Mouse (Mus musculus) left cerebral cortex, adult 2 months (tissue): ENCODE results near the gene Crispld2. TPM values are rescaled to one million over a fixed set of nuclear protein-coding genes. Genes with fewer than 3 reads are reported as not detected.

Source experiments
- DNase-seq, 2 experiments: peaks; one replicate each; pipeline ENCODE4 v3.0.0; 2021 to 2022; ENCODE audit warnings: low spot score in 2 of 2, mixed read lengths in 1 of 2; ENCODE audit errors: extremely low spot score in 1 of 2
- H3K27ac ChIP-seq: fragments of 200-600 bp; 2 replicates; pipeline ENCODE4 v1.8.1; 2022
- H3K4me3 ChIP-seq: fragments of 200-600 bp; 2 replicates; pipeline ENCODE4 v1.8.1; 2022
- CTCF ChIP-seq: fragments of 200-600 bp; IDR thresholded peaks from 2 replicates; pipeline ENCODE4 v1.8.1; 2022; ENCODE audit warnings: antibody characterized with exemption, mild to moderate bottlenecking, moderate library complexity
- intact Hi-C: fragments of 180-260 bp; cut with DNase I; formaldehyde crosslinking; loops from one replicate; pipeline ENCODE4 v1.15.1; 2025
- long read RNA-seq, 2 experiments: library from polyadenylated mRNA; stranded (forward); transcript quantifications; one replicate each; pipeline ENCODE4 v2.0.0; 2021; ENCODE audit warnings: borderline mapping rate in 2 of 2
- total RNA-seq, 2 experiments: library from RNA; stranded (reverse); gene quantifications; 2 replicates each; pipeline ENCODE4 v1.2.3; 2021

Gene Crispld2
- 1 to 10 TPM; 2.3 to 3.4 TPM for total RNA-seq
- long read RNA-seq, experiment 1, full-length matches to known transcripts = 3 of 4 reads
- long read RNA-seq, experiment 1, partial matches to known transcripts = 1 of 4 reads
- long read RNA-seq, experiment 1, other reads (novel, unspliced or antisense) = 0 of 4 reads
- long read RNA-seq, experiment 2, full-length matches to known transcripts = 3 of 3 reads
- long read RNA-seq, experiment 2, partial matches to known transcripts = 0 of 3 reads
- long read RNA-seq, experiment 2, other reads (novel, unspliced or antisense) = 0 of 3 reads

DNA sequence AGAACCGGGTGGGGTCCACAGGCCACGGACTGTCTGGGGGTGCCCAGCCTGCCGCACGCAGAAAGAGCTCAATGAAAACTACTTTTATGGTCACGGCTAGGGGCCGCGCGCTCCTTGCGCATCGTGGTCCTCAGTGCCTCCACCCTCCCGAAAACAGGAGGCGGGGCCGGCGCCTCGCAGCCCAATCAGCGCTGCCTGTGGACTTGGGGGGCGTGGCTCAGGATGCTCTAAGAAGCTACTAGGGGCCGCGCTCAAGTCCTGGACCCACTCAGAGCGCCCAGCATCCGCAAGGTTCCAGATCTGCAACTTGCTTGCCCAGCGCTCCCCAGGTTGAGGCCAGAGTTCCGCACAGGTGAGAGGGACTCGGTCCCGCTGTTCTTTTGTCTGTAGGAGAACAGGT is at the start of gene Crispld2:
Crispld2 (plus strand) TSS at position 190 of the 400 bp plus-strand sequence.
- no peak; the same call in none of the 2 replicates for TF ChIP-seq CTCF
- intact Hi-C loops = loop anchor here (2.0 kb wide), 1 partner anchor 79 kb away; no protein-coding TSS in a partner anchor
- Histone ChIP-seq H3K4me3 (peak within 1 kb of the TSS; percentile 31), H3K27ac (no peak within 1 kb of the TSS)
- peak; percentile 51 to 66 for DNase-seq

DNA sequence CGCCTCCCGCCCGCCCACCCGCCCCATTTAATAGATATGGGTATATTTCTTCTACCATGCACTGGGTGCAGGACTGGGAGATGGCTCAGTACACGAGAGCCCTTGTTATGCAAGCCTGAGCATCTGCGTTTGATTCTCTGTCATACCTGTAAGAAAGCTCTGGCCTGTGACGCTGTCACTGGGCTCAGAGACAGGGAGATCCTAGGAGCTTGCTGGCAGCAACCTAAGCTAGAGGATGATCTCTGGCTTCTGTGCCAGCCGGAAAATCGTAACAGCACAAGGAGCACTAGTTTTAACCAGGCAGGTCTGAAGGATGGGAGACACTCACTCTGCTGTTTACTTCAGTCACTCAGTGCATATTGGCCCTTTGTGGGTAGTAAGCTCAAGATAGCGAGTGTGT is 48.6 kb upstream of the Crispld2 start:
- intact Hi-C loops = loop anchor here (1.0 kb wide), 2 partner anchors 128 to 135 kb away; no protein-coding TSS in a partner anchor
- DNase-seq = no peak

DNA sequence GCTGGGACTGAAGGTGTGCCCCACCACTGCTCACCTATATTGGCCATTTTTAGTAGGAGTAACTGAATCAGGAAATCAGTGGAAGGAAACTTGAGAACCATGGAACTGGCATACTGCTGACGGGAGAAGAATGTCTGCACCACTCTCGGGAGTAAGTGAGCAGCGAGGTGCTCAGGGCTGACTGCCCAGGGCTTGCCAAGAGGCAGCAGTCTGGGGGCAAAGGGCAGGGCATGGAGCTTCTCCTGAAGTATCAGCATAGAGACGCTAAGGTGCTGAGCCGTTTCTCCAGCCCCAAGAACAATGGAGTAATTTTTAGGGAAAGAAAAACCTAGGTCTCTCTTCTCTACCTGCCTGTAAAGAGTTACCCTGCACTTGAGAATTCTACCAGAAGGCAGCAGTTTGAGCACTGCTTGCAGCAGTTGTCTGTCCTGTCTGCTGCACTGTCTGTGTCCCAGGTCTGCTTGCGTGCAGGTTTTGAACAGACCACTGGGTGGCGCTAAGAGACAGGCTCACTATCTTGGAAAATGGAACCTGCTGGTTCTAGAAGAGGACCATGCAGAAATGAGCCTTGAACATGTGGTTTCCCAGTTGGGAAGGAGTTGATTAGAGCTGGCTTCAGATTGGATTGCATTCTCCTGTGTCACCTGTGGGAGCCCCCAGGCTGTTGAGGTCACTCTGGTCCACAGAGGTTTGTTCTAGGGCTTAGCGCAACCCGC is 48.0 kb upstream of the Crispld2 start:
- H3K27ac ChIP-seq = no peak overlapping the region
- peak; percentile 73 to 84 for DNase-seq
- no peak overlapping the region for H3K4me3 ChIP-seq
- intact Hi-C loops = loop anchor here (1.0 kb wide), 2 partner anchors 127 to 134 kb away; no protein-coding TSS in a partner anchor
- TF ChIP-seq CTCF = peak; percentile 92

More for the DNA sequence above, 48.6 kb upstream of the Crispld2 start:
- Histone ChIP-seq H3K4me3 (no peak overlapping the region), H3K27ac (no peak overlapping the region)
- TF ChIP-seq CTCF = no peak

DNA sequence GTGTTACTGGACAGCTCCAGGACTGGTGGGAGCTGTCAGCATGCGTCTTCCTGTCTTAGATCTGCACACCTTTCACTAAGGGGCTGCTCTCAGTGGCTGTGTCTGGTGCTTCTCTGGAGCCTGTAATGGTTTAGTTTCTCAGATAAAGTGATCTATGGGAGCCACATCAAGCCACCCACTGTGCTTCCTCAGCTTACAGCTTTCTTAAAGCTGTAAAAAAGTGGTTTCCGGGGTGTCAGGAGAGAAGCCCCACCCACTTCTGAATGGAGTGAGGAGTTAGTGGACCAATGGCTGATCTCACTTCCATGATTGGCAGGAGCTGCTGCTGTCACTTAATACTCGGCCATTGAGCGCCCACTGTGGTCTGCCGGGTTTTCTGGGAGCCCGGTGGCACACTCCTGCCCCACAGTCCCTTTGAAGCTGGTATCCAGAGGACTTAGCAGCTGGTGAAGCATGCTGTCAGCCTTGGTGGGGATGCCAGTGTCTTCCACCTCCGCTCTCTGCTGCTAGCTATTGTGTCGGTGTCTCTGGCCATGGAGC is 45.8 kb upstream of the Crispld2 start:
- no peak overlapping the region for H3K27ac ChIP-seq
- TF ChIP-seq CTCF = no peak
- intact Hi-C loops = no loop called here
- no peak for DNase-seq
- no peak overlapping the region for H3K4me3 ChIP-seq

DNA sequence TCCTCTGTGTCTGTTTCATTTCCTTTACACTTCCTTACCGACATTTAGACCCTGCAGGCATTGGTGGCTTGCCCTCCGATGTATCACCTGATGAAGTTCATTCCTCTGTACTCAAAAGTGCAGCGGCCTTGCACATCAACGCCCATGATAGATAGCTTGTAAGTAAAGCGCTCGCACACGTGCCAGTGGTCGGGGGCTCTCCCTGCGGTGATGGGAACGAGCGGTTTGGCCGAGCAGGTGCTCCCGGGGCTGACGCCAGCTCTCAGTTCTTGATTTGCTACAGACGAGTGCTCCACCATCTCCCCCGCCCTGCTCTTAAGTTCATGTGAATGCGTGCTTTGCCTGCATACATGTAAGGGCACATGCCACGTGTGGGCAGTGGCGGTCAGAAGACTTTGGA is 44.6 kb upstream of the Crispld2 start:
- DNase-seq = no peak
- no peak overlapping the region for H3K27ac ChIP-seq
- intact Hi-C loops = no loop called here
- no peak for TF ChIP-seq CTCF
- H3K4me3 ChIP-seq = no peak overlapping the region

DNA sequence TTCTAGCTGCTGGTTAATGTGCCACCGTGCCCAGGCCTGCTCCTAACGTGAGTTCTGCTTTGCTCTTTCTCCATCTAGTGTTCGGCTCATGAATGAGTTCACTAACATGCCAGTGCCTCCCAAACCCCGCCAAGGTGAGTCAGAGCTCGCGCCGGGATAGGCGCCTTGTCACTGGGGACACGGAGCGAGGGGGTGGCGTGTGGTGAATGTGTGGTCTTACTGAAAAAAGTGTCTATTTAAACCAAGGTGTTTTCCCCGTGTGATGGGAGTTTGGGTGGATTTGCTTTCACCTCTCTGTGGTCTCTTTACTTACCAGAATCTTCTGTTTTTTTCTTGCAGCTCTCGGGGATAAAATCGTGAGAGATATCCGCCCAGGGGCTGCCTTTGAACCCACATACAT is 43.9 kb upstream of the Crispld2 start:
- TF ChIP-seq CTCF = peak; percentile 3
- Histone ChIP-seq H3K27ac (no peak overlapping the region), H3K4me3 (no peak overlapping the region)
- DNase-seq = peak; percentile 45 to 47
- intact Hi-C loops = no loop called here

DNA sequence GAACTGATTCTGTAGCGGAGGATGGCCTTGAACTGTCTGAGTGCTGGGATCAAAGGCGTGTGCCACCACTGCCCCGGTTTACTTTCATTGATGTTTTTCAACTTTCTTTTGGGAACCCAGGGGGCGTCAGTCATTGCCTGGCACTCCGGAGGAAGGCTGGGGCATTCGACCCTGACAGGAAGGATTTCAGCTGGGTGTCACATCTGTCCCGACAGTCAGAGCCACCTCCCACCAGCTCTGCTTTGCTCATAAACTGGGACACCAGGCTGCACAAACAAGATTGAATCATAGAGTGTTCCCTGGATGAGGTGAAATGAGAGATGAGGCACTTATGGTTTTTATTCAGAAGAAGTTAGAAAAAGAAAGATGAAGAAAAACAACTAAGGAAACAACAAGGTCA is 40.0 kb upstream of the Crispld2 start:
- no peak for TF ChIP-seq CTCF
- no peak for DNase-seq
- H3K27ac ChIP-seq = peak overlapping the region; percentile 44; the same call in 1 of the 2 replicates
- no peak overlapping the region for H3K4me3 ChIP-seq
- intact Hi-C loops = loop anchor here (5.0 kb wide), 1 partner anchor 190 kb away; no protein-coding TSS in a partner anchor

DNA sequence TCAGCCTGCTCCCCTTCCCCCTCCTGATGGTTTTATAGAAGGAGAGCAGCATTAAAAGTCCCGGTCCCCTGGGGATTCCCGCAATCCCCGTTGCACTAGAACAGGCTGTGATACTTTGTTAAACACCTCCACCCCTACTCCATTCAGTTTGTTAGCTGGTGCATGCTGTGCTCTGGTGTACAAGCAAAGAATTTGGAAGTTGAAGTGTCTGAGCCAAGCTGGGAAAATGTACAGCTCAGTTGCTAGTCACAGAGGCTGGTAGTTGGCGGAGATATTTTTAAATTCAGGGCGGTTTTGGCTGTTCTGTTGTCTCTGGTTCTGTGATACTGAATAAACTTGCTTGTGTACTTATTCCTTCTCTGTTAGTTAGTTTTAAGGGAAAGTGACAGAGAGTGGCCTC is 39.5 kb upstream of the Crispld2 start:
- TF ChIP-seq CTCF = no peak

DNA sequence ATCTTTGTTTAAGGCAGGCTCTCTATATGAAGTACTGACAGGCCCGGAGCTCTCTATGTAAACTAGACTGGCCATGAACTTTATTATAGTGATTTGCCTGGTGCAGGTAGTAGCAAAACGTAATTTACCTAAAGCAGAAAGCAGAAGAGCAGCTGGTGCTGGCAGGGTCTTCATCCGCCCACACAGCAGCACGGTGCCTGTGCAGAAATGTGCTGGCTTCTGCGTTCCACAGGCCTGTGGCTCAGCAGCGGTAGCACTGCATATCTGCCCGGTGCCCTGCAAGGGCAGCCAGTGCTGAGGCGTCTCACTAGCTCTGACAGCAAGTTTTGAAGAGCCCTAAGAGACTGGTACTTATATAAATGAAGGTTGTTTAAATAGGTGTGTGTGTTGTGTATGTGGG is 36.9 kb upstream of the Crispld2 start:
- TF ChIP-seq CTCF = no peak
- no peak for DNase-seq
- no peak overlapping the region for H3K27ac ChIP-seq
- no peak overlapping the region for H3K4me3 ChIP-seq
- intact Hi-C loops = no loop called here

More for the DNA sequence above, 39.5 kb upstream of the Crispld2 start:
- intact Hi-C loops = loop anchor here (5.0 kb wide), 1 partner anchor 190 kb away; no protein-coding TSS in a partner anchor
- DNase-seq = peak; percentile 36 to 41
- Histone ChIP-seq H3K27ac (no peak overlapping the region), H3K4me3 (no peak overlapping the region)

DNA sequence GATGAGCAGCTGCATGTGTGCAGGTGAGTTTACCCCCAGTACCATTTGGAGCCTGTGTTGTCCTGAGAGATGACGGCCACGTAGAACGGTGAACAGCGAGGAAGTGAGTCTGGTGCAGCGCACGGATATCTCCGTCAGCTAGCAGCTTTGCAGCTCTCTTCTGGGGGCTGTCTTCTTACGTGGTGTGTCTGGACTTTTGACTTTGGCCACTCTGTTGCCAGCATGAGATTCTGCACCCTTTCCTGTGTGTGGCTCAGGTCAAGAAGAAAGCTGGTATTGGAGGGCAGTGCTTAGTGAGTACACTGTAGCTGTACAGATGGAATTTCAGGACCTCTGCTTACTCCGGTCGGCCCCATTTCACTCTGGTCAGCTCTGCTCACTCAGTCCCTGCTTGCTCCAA is 34.2 kb upstream of the Crispld2 start:
- DNase-seq = no peak
- TF ChIP-seq CTCF = no peak
- intact Hi-C loops = no loop called here
- Histone ChIP-seq H3K4me3 (no peak overlapping the region), H3K27ac (no peak overlapping the region)

DNA sequence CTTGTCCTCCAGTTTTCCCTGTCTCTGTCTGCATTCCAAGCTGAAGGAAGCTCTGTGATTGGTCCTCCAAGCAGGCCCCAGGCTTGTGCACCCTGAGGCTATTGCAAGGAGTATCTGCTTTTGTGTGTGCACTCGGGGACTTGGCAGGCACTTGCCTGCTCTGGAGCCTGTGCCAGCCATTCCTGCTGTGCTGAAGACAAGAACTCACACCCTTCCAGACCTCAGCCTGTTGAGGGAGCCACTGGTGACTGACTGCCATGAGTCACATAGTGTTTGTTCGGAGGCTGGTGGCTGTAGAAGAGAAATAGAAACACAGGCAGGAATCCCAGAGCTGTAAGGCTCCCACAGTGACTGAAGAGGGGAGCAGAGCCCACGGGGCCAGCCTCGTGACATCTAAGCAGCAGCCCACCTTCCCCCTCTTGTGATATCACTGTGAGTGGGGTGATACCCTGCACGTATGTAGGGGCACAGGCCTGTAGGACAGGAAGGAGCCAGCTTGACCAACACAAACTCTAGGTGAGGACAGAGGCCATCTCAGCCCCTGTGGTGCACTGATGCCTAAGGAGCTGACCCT is 31.6 kb upstream of the Crispld2 start:
- peak; percentile 46 to 60 for DNase-seq
- Histone ChIP-seq H3K27ac (peak overlapping the region; percentile 64), H3K4me3 (no peak overlapping the region)
- TF ChIP-seq CTCF = no peak; the same call in 1 of the 2 replicates
- intact Hi-C loops = no loop called here

DNA sequence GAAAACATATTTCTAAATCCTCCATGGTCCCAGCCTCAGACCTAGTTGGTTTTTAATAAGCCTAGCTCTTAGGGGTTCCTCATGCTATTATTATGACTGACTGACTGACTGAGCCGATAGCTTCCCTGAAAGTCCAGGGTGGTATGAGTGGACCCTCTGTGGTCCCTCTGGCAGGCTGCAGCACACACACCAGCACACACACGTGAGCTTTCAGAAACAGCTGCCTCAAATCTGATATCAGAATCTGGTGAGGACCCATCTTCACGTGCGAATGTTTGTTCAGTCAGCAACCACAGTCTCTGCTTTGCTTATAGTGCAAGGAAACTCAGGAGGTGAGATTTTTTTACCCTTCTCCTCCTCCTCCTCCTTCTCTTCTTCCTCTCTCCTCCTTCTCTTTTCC is 27.4 kb upstream of the Crispld2 start:
- no peak overlapping the region for H3K4me3 ChIP-seq
- intact Hi-C loops = no loop called here

More for the DNA sequence above, 27.4 kb upstream of the Crispld2 start:
- TF ChIP-seq CTCF = no peak
- no peak overlapping the region for H3K27ac ChIP-seq
- DNase-seq = no peak
